Mouse (Mus musculus) retina, embryonic 14.5 days (tissue): ENCODE measurements at regions not wholly inside any gene's neighbourhood (a gene's known extent, or its start where the extent isn't known, plus 50 kb on each side); places are given as distances from the start of the nearest gene placed in this dataset.
A peak's percentile ranks its signal among the peaks of the same experiment; 100 is the strongest.

Source experiments
- DNase-seq: peaks from one replicate; pipeline ENCODE4 v3.0.0-alpha.2; 2015; ENCODE audit warnings: low spot score

DNA sequence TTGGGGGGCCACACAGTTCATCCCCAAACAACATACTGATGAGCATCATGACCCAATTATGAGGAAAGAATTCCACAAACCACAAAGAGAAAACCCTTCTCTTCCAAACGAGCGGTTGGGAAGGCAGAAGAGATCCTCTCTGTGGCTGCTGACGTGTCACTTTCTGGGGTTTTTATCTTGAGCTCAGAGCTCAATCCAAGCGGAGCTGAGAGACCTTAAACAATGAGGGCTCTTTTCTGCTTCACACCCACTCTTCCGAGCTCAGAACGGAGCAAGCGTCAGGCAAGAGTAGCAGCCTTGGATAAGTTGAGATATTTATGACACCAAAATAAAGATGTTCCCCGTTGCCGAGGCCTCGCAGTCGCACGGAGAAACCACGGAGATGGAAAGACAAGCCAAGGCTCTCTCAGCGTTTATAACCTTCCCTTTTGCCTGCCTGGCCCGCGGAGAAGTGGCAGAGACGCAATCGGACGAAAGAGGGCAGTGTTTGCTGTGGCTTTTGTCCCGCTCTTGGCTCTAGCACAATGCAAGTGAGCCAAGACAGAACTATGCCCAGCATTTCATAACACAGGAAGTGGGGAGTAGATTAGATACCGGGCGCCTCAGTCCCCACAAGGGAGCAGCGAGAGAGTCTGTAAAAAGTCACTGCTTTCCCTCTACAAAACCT is 100.7 kb downstream of the Chic2 start:
- DNase-seq, result peak; percentile 89

GRCm38 (mm10) chr5:74941426-74941825 is 103.1 kb downstream of the Chic2 start:
- DNase-seq, result peak; percentile 64

- no peak for DNase-seq
Observed at GRCm38 (mm10) chr5:74937416-74937940, 107.1 kb downstream of the Chic2 start.

DNA sequence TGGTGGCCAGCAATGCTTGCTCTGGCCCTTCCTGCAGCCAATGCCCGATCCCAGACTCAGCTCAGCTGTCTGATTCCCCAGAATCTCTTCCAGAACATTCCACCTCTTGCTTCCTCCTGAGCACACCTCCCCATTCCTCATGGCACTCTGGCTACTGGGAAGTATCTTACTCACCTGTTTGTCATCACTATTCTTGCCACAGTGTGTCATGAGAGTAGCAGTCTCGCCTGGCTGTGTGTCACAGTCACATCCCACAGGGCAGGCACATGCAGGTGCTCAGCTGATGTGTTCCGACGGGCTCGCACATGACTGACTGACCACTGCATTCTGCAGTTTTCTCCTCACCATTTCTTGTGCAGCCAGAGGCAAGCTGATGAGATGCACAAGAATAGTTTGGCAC is 108.5 kb downstream of the Chic2 start:
- DNase-seq, result no peak

- no peak for DNase-seq
Observed at GRCm38 (mm10) chr5:74935676-74936075, 108.9 kb downstream of the Chic2 start.

DNA sequence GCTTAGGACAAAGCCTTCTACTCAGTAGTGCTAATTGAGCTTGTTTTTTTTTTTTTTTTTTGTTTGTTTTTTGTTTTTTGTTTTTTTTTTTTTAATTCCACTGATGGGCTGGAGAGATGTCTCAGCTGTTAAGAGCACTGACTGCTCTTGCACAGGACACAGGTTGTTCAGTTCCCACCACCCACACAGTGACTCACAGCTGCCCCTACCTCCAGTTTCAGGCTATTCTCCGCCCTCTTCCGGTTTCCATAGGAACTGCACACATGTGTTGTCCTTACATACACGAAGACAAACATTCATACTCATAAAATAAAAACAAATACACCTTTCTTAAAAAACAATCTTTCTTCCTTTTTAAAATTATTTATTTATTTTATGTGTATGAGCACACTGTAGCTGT is 111.3 kb downstream of the Chic2 start:
- no peak for DNase-seq

GRCm38 (mm10) chr5:74932206-74932605 is 112.4 kb downstream of the Chic2 start:
- no peak for DNase-seq

GRCm38 (mm10) chr5:74931765-74932164 is 112.8 kb downstream of the Chic2 start:
- no peak for DNase-seq

GRCm38 (mm10) chr5:74927543-74927942 is 117.0 kb downstream of the Chic2 start:
- no peak for DNase-seq

- DNase-seq, result no peak
Observed at GRCm38 (mm10) chr5:74925769-74926168, 118.8 kb downstream of the Chic2 start.

DNA sequence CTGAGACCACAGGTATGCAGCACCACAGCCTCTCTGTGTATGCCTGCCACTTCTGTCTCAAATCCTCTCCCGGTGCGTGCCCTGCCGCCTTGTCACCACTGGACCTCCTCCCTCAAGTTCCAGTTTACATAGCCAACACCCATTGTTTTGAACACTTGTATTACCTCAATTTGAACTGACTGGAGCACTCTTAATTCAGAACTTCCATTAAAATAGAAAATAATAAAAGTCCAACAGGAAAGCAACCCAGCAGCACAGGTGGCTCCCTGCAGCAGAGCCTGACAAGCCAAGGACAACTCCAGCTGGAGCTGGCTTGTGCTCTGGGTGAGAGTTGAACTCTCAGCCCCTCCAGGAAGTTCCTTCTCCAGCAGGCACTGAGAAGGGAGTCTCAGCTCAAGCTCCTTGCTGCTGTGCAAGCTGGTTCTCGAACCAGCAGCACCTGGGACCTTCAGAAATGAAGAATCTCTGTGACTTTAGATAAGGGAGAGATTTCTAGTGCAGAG is 120.5 kb downstream of the Chic2 start:
- no peak for DNase-seq

DNA sequence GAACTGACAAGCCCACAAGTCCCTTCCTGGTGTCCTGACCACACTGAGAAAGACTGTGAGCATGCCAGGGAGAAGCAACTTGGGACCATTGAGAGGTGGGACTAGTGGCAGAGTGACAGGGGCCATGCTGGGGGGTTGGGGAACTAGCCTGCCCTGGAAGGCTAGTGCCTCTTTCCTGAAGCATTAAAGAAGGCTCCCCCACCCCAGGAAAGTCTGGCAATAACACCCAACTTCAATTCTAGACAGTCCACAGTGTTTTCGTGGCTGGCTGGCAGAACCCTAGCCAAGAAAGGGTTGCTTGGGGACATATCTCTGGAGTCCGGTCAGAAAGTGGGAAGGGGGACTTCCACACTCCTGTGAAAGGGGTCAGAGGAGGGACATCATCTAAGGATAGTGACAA is 121.2 kb downstream of the Chic2 start:
- no peak for DNase-seq

- DNase-seq, result no peak
Observed at GRCm38 (mm10) chr5:74922881-74923280, 121.7 kb downstream of the Chic2 start.

GRCm38 (mm10) chr5:74920939-74921338 is 123.6 kb downstream of the Chic2 start:
- DNase-seq, result no peak

GRCm38 (mm10) chr5:74920490-74920889 is 124.1 kb downstream of the Chic2 start:
- peak; percentile 52 for DNase-seq

DNA sequence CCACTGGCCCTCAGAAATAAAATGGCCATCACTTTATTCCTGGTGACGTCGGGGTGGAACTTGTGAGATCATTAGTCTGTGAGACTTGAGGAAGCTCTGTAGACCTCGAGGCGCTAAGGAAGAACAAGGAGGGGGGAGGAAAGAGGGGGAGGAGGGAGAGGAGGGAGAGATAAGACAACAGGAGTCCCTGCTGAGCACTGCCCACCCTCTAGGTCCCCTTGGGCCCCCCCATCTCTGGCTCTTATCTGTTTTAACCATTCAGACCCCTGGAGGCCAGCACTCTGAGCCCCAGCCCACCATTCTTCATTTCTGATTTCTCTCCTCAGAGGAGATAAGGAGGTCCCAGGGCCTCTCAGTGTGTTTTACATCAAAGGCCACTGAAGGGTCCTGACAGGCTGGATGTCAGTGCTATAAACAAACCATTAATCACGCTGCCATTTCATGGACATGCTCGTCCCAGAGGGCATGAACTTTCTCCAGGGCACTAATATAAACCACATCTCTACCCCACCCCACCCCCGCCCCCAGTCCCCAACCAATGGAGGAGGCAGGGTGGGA is 139.0 kb downstream of the Chic2 start:
- no peak for DNase-seq

DNA sequence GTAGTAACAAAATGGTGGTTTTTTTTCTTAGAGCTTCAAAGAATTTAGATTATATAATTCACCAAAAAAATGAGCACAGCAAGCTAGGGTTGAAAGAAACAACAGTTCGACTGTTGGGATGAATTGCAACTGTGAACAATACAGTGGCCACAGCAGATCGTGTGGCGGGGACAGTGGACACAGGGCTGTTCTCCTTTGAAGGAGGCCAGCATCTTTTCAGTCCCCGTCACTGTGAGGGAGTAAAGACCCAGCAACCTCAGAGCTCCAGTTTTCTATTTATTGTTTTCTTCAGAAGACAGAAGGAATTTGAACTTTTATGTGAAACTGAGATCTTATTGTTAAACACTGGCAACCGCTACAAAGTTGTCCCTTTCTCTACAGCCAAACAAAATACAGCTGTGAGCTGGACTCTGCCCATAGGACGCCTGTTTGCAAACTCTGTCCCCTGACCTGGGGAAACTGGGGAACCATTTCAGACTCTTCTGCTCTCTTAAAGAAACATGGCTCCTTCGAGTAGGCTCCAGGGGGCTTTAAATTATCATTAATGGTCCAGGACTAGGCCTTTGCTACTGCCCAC is 139.6 kb downstream of the Chic2 start:
- no peak for DNase-seq

- DNase-seq, result no peak
Observed at GRCm38 (mm10) chr5:74904327-74904726, 140.2 kb downstream of the Chic2 start.

DNA sequence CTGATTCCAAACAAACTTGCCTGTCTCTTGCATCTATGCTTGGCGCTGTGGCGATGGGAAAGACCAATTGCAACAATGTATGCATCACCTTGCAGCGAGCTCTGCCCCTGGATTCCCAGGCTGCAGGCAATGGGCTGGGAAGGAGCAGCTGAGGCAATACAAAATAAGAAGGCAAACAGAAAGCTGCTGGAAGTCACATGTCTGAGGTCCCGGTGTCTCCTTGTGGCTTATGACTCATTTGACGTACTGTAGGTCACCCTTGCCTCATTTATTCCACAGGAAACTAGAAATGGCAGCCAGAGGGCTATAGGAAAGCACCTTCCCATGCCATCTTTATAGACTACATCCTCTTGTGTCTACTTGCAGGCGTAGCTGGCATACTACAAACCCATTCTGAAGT is 140.9 kb downstream of the Chic2 start:
- DNase-seq, result no peak

DNA sequence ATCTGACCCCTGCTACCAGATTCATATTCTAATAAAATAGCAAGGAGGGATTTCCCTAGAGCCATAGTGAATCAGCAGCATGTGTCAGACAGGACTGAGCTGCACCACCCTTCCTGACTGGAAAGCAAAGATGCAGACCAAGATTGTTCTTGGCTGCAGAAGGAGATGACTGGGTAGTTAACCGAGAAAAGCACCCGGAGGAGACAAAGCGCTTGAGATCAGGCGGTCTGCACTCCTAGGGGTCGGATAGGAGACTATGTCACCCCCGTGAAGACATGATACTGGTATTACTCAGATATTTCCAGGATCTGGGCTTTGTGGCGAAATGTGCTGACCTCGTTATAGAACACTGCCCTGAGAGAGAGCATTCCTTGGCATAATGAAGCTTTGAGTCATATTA is 147.4 kb downstream of the Chic2 start:
- no peak for DNase-seq

DNA sequence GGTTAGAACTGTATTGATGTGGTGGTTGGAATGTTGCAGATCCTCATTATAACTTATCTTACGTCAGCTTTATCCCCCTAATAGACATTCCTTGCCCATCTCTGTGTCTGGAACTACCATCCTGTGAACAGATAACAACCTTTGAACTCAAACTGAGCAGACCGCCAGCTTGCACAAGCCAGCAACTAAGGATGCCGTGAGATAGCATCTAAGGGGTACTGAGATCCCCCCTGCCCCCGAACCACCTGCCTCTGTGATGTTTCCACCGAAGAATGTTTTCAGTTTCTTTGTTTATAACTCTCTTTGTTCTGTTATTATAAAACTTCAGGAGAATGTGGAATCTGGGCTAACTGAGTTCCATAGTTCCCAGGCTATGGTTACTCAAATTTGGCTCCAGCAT is 151.3 kb downstream of the Chic2 start:
- DNase-seq, result no peak

GRCm38 (mm10) chr5:74891541-74891940 is 153.0 kb downstream of the Chic2 start:
- peak; percentile 55 for DNase-seq

- DNase-seq, result no peak
Observed at GRCm38 (mm10) chr5:74888934-74889333, 155.6 kb downstream of the Chic2 start.
